Mouse (Mus musculus): Measurements from ENCODE around the gene P4ha2. TPM values are rescaled to one million over a fixed set of nuclear protein-coding genes. Genes with fewer than 3 reads are reported as not detected.

The P4ha2 gene
- polyA plus RNA-seq, 1 experiment from 2014 or later, result 10.3 TPM

GRCm38 (mm10) chr11:54149791-54150465 is 50.0 kb downstream of the P4ha2 start:
- Histone ChIP-seq H3K4me1 (no peaks in the 10 kb centered on the region), H3K36me3 (no peaks in the 10 kb centered on the region), H3K9me3 (replicated peaks) (no peaks in the 10 kb centered on the region), H3K4me2 (no peak overlapping the region), H3K27ac (no peak overlapping the region), H3K27me3 (replicated peaks) (no peaks in the 10 kb centered on the region), H3K9ac (no peak overlapping the region), H3K4me3 (no peak overlapping the region)
- ATAC-seq, result no peak
- 56% methylated on average over 3 of the region's 3 CpGs for WGBS (ENCODE audit: insufficient replicate concordance)

GRCm38 (mm10) chr11:54151141-54151540 is 51.2 kb downstream of the P4ha2 start:
- H3K4me3 ChIP-seq, result no peak overlapping the region
- no peaks in the 10 kb centered on the region for H3K4me1 ChIP-seq
- no peaks in the 10 kb centered on the region for H3K9me3 ChIP-seq (replicated peaks)
- H3K36me3 ChIP-seq, result no peaks in the 10 kb centered on the region
- no peak for ATAC-seq
- no peak overlapping the region for H3K9ac ChIP-seq
- H3K27me3 ChIP-seq (replicated peaks), result no peaks in the 10 kb centered on the region
- no peak overlapping the region for H3K27ac ChIP-seq
- 49% methylated on average over 7 of the region's 7 CpGs for WGBS (ENCODE audit: insufficient replicate concordance)
- no peak overlapping the region for H3K4me2 ChIP-seq

DNA sequence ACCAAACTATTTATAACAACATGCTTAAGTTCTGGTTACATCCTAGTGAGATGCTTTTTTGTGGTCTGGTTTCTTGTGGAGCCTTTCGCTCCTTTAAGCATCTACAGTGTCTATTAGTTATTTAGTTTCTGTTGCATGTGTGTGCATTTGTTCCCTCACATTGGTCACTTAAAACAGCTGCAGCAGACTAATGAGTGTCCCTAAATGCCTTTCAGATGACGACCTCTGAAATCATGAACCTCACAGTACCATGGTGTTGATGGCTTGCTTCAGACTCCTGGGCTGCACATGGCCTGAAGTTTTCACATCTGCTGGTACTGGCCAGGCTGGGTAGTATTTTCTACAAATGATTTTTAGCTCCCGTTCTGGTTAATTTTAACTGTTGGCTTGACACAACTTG is 53.1 kb downstream of the P4ha2 start:
- no peak overlapping the region for H3K9ac ChIP-seq
- no peaks in the 10 kb centered on the region for H3K9me3 ChIP-seq (replicated peaks)
- H3K27me3 ChIP-seq (replicated peaks), result no peaks in the 10 kb centered on the region
- ATAC-seq, result no peak
- H3K4me3 ChIP-seq, result no peak overlapping the region
- H3K36me3 ChIP-seq, result no peaks in the 10 kb centered on the region
- 65% methylated on average over 3 of the region's 3 CpGs for WGBS (ENCODE audit: insufficient replicate concordance)
- no peaks in the 10 kb centered on the region for H3K4me1 ChIP-seq
- no peak overlapping the region for H3K4me2 ChIP-seq
- H3K27ac ChIP-seq, result no peak overlapping the region

DNA sequence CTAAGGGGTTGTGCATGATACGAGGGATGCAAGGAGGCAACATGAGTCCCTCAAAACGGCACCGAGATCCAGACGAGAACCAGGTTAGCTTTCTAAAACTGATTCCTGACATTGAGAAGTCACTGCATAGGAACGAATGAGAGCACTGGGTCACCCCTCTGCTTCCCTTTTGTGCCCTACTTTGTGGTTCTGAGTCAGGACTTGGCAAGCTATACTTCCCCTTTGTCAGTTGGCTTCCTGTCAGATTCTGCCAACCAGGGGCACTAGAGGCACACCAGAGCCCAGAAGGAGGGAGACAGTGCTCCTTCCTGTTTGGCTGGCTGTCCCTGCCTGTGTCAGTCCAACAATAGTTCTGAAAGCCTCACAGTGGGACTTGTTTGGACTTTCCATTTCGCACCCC is 56.0 kb downstream of the P4ha2 start:
- H3K36me3 ChIP-seq, result no peaks in the 10 kb centered on the region
- no peaks in the 10 kb centered on the region for H3K4me1 ChIP-seq
- ATAC-seq, result no peak
- peaks cover 11% of the 10 kb centered on the region; the same call in 1 of the 2 replicates for H3K27me3 ChIP-seq (replicated peaks)
- no peaks in the 10 kb centered on the region for H3K9me3 ChIP-seq (replicated peaks)
- H3K4me3 ChIP-seq, result no peak overlapping the region
- H3K9ac ChIP-seq, result no peak overlapping the region
- WGBS (ENCODE audit: insufficient replicate concordance), result 35% methylated on average over 6 of the region's 6 CpGs
- no peak overlapping the region for H3K27ac ChIP-seq
- no peak overlapping the region for H3K4me2 ChIP-seq

GRCm38 (mm10) chr11:54156504-54156903 is 56.6 kb downstream of the P4ha2 start:
- Histone ChIP-seq H3K9me3 (replicated peaks) (no peaks in the 10 kb centered on the region), H3K27me3 (replicated peaks) (peaks cover 11% of the 10 kb centered on the region; the same call in 1 of the 2 replicates), H3K4me1 (no peaks in the 10 kb centered on the region), H3K4me2 (no peak overlapping the region), H3K27ac (no peak overlapping the region), H3K4me3 (no peak overlapping the region), H3K9ac (no peak overlapping the region), H3K36me3 (no peaks in the 10 kb centered on the region)
- ATAC-seq, result no peak

GRCm38 (mm10) chr11:54157586-54157985 is 57.7 kb downstream of the P4ha2 start:
- H3K4me2 ChIP-seq, result no peak overlapping the region
- no peaks in the 10 kb centered on the region for H3K4me1 ChIP-seq
- H3K36me3 ChIP-seq, result no peaks in the 10 kb centered on the region
- 76% methylated on average over 8 of the region's 8 CpGs for WGBS (ENCODE audit: insufficient replicate concordance)
- H3K27me3 ChIP-seq (replicated peaks), result peaks cover 15% of the 10 kb centered on the region; the same call in 1 of the 2 replicates
- no peak overlapping the region for H3K27ac ChIP-seq
- no peak overlapping the region for H3K9ac ChIP-seq
- no peak for ATAC-seq
- no peak overlapping the region for H3K4me3 ChIP-seq
- H3K9me3 ChIP-seq (replicated peaks), result no peaks in the 10 kb centered on the region

- WGBS (ENCODE audit: insufficient replicate concordance), result 60% methylated on average over 5 of the region's 5 CpGs
- Histone ChIP-seq H3K27ac (no peak overlapping the region), H3K27me3 (replicated peaks) (peaks cover 15% of the 10 kb centered on the region; the same call in 1 of the 2 replicates), H3K4me1 (no peaks in the 10 kb centered on the region), H3K4me3 (no peak overlapping the region), H3K9ac (no peak overlapping the region), H3K36me3 (no peaks in the 10 kb centered on the region), H3K9me3 (replicated peaks) (no peaks in the 10 kb centered on the region), H3K4me2 (no peak overlapping the region)
- ATAC-seq, result no peak
These were observed 60.5 kb downstream of the P4ha2 start for GRCm38 (mm10) chr11:54160435-54160834.

- no peak overlapping the region for H3K4me3 ChIP-seq
- H3K4me2 ChIP-seq, result no peak overlapping the region
- no peaks in the 10 kb centered on the region for H3K9me3 ChIP-seq (replicated peaks)
- H3K27ac ChIP-seq, result no peak overlapping the region
- no peak overlapping the region for H3K9ac ChIP-seq
- H3K4me1 ChIP-seq, result no peaks in the 10 kb centered on the region
- no peaks in the 10 kb centered on the region for H3K36me3 ChIP-seq
- ATAC-seq, result no peak
- 19% methylated on average over 2 of the region's 2 CpGs for WGBS (ENCODE audit: insufficient replicate concordance)
- H3K27me3 ChIP-seq (replicated peaks), result peaks cover 15% of the 10 kb centered on the region; the same call in 1 of the 2 replicates
These were observed 61.0 kb downstream of the P4ha2 start for GRCm38 (mm10) chr11:54160920-54161319.

- no peak overlapping the region for H3K4me2 ChIP-seq
- no peak overlapping the region for H3K9ac ChIP-seq
- H3K27me3 ChIP-seq (replicated peaks), result peaks cover 15% of the 10 kb centered on the region; the same call in 1 of the 2 replicates
- H3K9me3 ChIP-seq (replicated peaks), result no peaks in the 10 kb centered on the region
- H3K36me3 ChIP-seq, result no peaks in the 10 kb centered on the region
- ATAC-seq, result no peak
- WGBS (ENCODE audit: insufficient replicate concordance), result 23% methylated on average over 2 of the region's 2 CpGs
- no peaks in the 10 kb centered on the region for H3K4me1 ChIP-seq
- no peak overlapping the region for H3K4me3 ChIP-seq
- H3K27ac ChIP-seq, result no peak overlapping the region
These were observed 61.6 kb downstream of the P4ha2 start for GRCm38 (mm10) chr11:54161514-54161913.

DNA sequence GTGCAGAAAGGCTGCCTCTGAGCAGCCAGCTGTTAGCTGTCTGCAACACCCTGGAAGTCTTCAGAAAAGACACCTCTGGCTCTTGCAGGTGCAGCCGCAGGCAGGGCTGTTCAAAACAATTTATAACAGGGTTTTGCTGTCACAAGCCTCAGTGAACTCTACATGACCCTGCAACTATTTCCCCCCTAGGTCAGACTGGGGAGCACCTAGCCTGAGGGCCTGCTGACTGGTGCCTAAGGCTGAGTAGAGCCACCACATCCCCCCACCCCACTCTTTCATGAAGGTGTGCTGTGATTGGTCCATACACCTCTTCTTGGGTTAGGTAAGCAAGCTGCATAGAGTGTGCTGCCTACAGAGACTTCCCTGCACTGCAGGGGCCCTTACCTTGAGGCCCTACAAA is 63.1 kb downstream of the P4ha2 start:
- H3K27ac ChIP-seq, result no peak overlapping the region
- WGBS (ENCODE audit: insufficient replicate concordance), result 54% methylated on average over 1 of the region's 1 CpGs

DNA sequence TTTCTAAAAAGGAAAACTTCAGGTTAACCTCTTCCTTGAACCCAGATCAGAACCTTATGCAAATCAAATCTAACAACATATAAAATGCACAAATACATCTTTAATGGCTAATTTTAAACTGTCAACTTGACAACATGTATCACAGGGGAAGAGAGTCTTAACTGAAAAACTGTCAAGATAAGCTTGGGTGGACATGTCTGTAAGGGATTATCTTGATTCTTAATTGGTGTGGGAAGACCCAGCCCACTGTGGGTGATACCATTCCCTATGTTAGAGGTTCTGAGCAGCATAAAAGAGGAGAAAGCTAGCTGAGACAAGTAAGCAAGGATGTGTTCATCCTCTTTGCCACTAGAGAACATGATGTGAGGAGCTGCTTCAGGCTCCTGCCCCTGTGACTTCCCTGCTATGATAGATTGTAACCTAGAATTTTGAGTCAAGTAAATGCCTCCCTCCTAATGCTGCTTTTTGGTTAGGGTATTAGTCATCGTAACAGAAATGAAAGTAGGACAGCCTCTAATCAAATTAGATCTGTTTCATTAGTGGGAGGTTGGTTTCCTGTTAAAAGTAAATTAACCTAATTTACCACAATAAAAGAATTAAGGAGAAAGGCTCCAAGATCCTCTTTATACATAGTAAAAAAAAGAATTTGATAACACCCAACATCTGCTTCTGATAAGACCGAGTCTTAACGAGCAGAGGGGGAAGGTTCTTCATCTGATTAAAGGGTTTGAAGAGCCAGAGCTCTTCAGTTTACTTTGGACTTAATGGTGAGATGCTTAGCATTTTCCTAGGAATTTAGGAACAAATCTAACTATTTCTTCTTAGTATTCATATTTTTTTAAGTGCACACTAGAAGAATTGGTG is 69.8 kb downstream of the P4ha2 start:
- 26% methylated on average over 3 of the region's 3 CpGs for WGBS (ENCODE audit: insufficient replicate concordance)
- Histone ChIP-seq H3K4me3 (no peak overlapping the region), H3K9me3 (replicated peaks) (no peaks in the 10 kb centered on the region), H3K27me3 (replicated peaks) (no peaks in the 10 kb centered on the region), H3K4me1 (no peaks in the 10 kb centered on the region), H3K36me3 (no peaks in the 10 kb centered on the region), H3K9ac (no peak overlapping the region), H3K27ac (no peak overlapping the region), H3K4me2 (no peak overlapping the region)
- no peak for ATAC-seq

More for the DNA sequence above, 63.1 kb downstream of the P4ha2 start:
- H3K4me3 ChIP-seq, result no peak overlapping the region
- no peaks in the 10 kb centered on the region for H3K4me1 ChIP-seq
- no peak for ATAC-seq
- no peaks in the 10 kb centered on the region for H3K9me3 ChIP-seq (replicated peaks)
- no peak overlapping the region for H3K9ac ChIP-seq
- H3K4me2 ChIP-seq, result no peak overlapping the region
- no peaks in the 10 kb centered on the region for H3K36me3 ChIP-seq
- peaks cover 15% of the 10 kb centered on the region; the same call in 1 of the 2 replicates for H3K27me3 ChIP-seq (replicated peaks)

- Histone ChIP-seq H3K27me3 (replicated peaks) (no peaks in the 10 kb centered on the region), H3K27ac (no peak overlapping the region), H3K4me3 (no peak overlapping the region), H3K36me3 (no peaks in the 10 kb centered on the region), H3K9ac (no peak overlapping the region), H3K9me3 (replicated peaks) (no peaks in the 10 kb centered on the region), H3K4me2 (no peak overlapping the region), H3K4me1 (no peaks in the 10 kb centered on the region)
- WGBS (ENCODE audit: insufficient replicate concordance), result 39% methylated on average over 2 of the region's 2 CpGs
- ATAC-seq, result no peak
These were observed 71.3 kb downstream of the P4ha2 start for GRCm38 (mm10) chr11:54171175-54171574.

All from liver, embryonic 12.5 days (tissue).